Mouse (Mus musculus) MN1 (cell line): ENCODE measurements around the gene Litaf.

Experiments used
- DNase-seq: peaks from one replicate; pipeline ENCODE4 v3.0.0-alpha.2; 2016; ENCODE audit warnings: low spot score

Gene Litaf

DNA sequence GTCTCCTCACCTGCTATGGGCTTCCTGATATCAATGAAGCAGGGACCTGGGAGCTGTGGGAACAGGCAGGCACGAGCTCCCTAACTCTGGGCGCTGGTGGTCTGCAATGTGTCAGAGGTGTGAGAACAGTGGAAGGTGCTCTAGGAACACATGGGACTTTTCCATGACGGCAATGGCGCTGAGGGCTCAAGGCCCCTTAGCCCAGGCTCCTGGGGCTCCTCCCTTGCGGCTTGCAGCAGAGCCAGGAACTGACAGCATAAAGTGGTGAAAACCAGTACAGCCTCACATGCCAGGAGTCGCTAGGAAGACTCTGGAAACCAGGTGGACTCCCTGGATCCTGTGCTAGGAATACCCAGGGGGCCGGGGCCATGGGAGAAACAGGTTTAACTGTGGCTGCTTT lies 155.4 kb downstream of the Litaf start:
- no peak for DNase-seq
